ENCODE assay signal across 9 mouse cellular contexts in genomic region chr2:3229060-3229459, GRCm38 (mm10). TPM values are rescaled to one million over a fixed set of nuclear protein-coding genes. Genes with fewer than 3 reads are reported as not detected.
A peak's percentile ranks its signal among the peaks of the same experiment; 100 is the strongest.
DNase-seq lines count a peak whose midpoint lies in the region; TF ChIP-seq lines count a peak whose summit lies in the region.
"Had no signal": no experiment of that assay in that cellular context is flagged by ENCODE, and none has a peak within 500 bp of the region (broad histone marks: within the 10 kb centered on the region; RNA-seq: fewer than 3 reads in every experiment).

No protein-coding gene starts in this region.

- in situ Hi-C loops in CH12.LX (cut with MboI; ENCODE audit: low pct_ligation_motif_present, low pct_unique_long_range_greater_than_20kb, low sequenced_read_pairs): no loop called here

- WGBS in forebrain, embryonic 10.5 days: 12% methylated on average over 2 of the region's 2 CpGs
- 8% methylated on average over 2 of the region's 2 CpGs for WGBS in lung, adult 2 months

- no peak overlapping the region for H3K27ac ChIP-seq in CH12.LX (ENCODE audit: insufficient read depth, low read depth)
- H3K27ac ChIP-seq in forebrain, embryonic 10.5 days: no peak overlapping the region
- H3K27ac ChIP-seq: embryonic facial prominence, embryonic 15.5 days had no signal

- intact Hi-C loops in heart, postnatal 10 days (cut with DNase I): loop anchor here (1.0 to 5.0 kb wide), 3 partner anchors 98 to 140 kb away; no protein-coding TSS in a partner anchor

- H3K27me3 ChIP-seq in CH12.LX (replicated peaks): no peaks in the 10 kb centered on the region
- no peaks in the 10 kb centered on the region for H3K27me3 ChIP-seq in forebrain, embryonic 10.5 days (ENCODE audit: poor library complexity, severe bottlenecking)
- H3K27me3 ChIP-seq: embryonic facial prominence, embryonic 15.5 days had no signal

- TF ChIP-seq RAD21 in CH12.LX (IDR thresholded peaks at IDR 0.05; ENCODE audit: low read depth, low read length): peak; percentile 58

- TF ChIP-seq EP300 in CH12.LX (IDR thresholded peaks at IDR 0.05; ENCODE audit: low read length): no peak

- TF ChIP-seq POLR2A in CH12.LX (IDR thresholded peaks at IDR 0.05; ENCODE audit: low read depth, low read length): no peak
- TF ChIP-seq POLR2A in lung, adult 2 months (IDR thresholded peaks at IDR 0.05; ENCODE audit: borderline replicate concordance, extremely low read depth, low read depth, low read length): no peak

- no peaks in the 10 kb centered on the region for H3K9me3 ChIP-seq in CH12.LX (replicated peaks; ENCODE audit: low read length)
- no peaks in the 10 kb centered on the region for H3K9me3 ChIP-seq in forebrain, embryonic 10.5 days
- H3K9me3 ChIP-seq: embryonic facial prominence, embryonic 15.5 days had no signal

- H3K79me2 ChIP-seq in CH12.LX (replicated peaks; ENCODE audit: control insufficient read depth, extremely low read depth, insufficient read depth, poor library complexity, severe bottlenecking): no peaks in the 10 kb centered on the region

- peaks cover 0 to 9% of the 10 kb centered on the region in 2 experiments for H3K36me3 ChIP-seq in CH12.LX (replicated peaks in 1 of 2; ENCODE audit: control insufficient read depth in 1 of 2, insufficient read depth in 1 of 2, low read length in 1 of 2)
- peaks cover 23% of the 10 kb centered on the region for H3K36me3 ChIP-seq in forebrain, embryonic 10.5 days (replicated peaks)

- no peak overlapping the region for H3K9ac ChIP-seq in CH12.LX (ENCODE audit: insufficient read depth, low read depth)
- H3K9ac ChIP-seq: embryonic facial prominence, embryonic 15.5 days had no signal

- H3K4me2 ChIP-seq in CH12.LX (ENCODE audit: insufficient read depth, low read depth, poor library complexity, severe bottlenecking): no peak overlapping the region
- H3K4me2 ChIP-seq: embryonic facial prominence, embryonic 15.5 days had no signal

- peak; percentile 48 to 79 for TF ChIP-seq CTCF in CH12.LX (conservative IDR thresholded peaks at IDR 0.05 in 1 of 2, IDR thresholded peaks at IDR 0.05 in 1 of 2; ENCODE audit: low read depth in 2 of 2, low read length in 2 of 2)
- TF ChIP-seq CTCF in lung, adult 2 months (IDR thresholded peaks at IDR 0.05; ENCODE audit: insufficient read depth, low read length): peak; percentile 79

- H3K4me1 ChIP-seq in CH12.LX (ENCODE audit: control insufficient read depth in 1 of 2, insufficient read depth in 2 of 2): no peaks in the 10 kb centered on the region
- H3K4me1 ChIP-seq in forebrain, embryonic 10.5 days: no peaks in the 10 kb centered on the region
- no peaks in the 10 kb centered on the region for H3K4me1 ChIP-seq in lung, adult 2 months (ENCODE audit: control insufficient read depth, insufficient read depth, low read length)
- H3K4me1 ChIP-seq: embryonic facial prominence, embryonic 15.5 days had no signal

- dilution Hi-C loops in CH12.LX (cut with MboI; ENCODE audit: extremely low pct_ligation_motif_present, extremely low pct_unique_long_range_greater_than_20kb, low sequenced_read_pairs): no loop called here

- no peak overlapping the region for H3K4me3 ChIP-seq in CH12.LX (replicated peaks in 1 of 3; ENCODE audit: low read depth in 2 of 3, low read length in 2 of 3, poor library complexity in 1 of 3)
- H3K4me3 ChIP-seq in forebrain, embryonic 10.5 days: no peak overlapping the region
- no peak overlapping the region for H3K4me3 ChIP-seq in lung, adult 2 months (replicated peaks; ENCODE audit: extremely low read depth, low read depth, low read length)
- H3K4me3 ChIP-seq: embryonic facial prominence, embryonic 15.5 days had no signal

- peak; percentile 39 for DNase-seq in CH12.LX (ENCODE audit: extremely low read depth)
- DNase-seq in adrenal gland, postnatal 4 days (ENCODE audit: low spot score in 2 of 2): peak; percentile 13 to 53
- peak; percentile 35 for DNase-seq in forebrain, embryonic 10.5 days (ENCODE audit: extremely low spot score, low spot score)
- DNase-seq in heart, postnatal 10 days: peak; percentile 80 to 84
- DNase-seq in kidney, postnatal 36 days: peak; percentile 72 to 87
- DNase-seq in lung, adult 2 months: peak; percentile 49
- DNase-seq in ovary, adult 18-20 months (ENCODE audit: low spot score): peak; percentile 44
- DNase-seq in thymus, postnatal 4 days: peak; percentile 56

TF ChIP-seq in CH12.LX, 34 proteins besides CTCF, POLR2A, EP300 and RAD21:
- peak; percentile 67 for TF ChIP-seq SMC3 (IDR thresholded peaks at IDR 0.05; ENCODE audit: low read depth, low read length)
- no peak for TF ChIP-seq RCOR1 (conservative IDR thresholded peaks at IDR 0.05; ENCODE audit: low read depth, low read length)
- no peak for TF ChIP-seq NELFE (IDR thresholded peaks at IDR 0.05; ENCODE audit: low read depth, low read length)

RNA-seq across cellular contexts. Expression of gene Nmt2, which starts 55.0 kb away (rescaled TPM):
- total RNA-seq in CH12.LX (2012; rRNA removed): 10.0 and 11.6 TPM in 2 replicates
- 15.8 and 15.9 TPM in 2 replicates for total RNA-seq in CH12.LX (2014; rRNA removed)
- 15.6 TPM in 2 replicates for polyA plus RNA-seq in CH12.LX (2012; ENCODE audit: insufficient read length, low read depth)
- 10 to 100 TPM; 66.8 to 72.4 TPM for total RNA-seq in adrenal gland, postnatal 4 days (2021)
- 63.6 and 64.1 TPM in 2 replicates for polyA plus RNA-seq in forebrain, embryonic 10.5 days (2016; fragmentation: Nextera tagmentation; extraction: Ambion mirVana)
- 10 to 100 TPM; 15.3 to 17.6 TPM for total RNA-seq in heart, postnatal 10 days (2021)
- polyA plus RNA-seq in lung, adult 2 months (2012; rRNA removed): 5.0 and 6.8 TPM in 2 replicates
